Mouse (Mus musculus) G1E (cell line): ENCODE results near the gene Crygf.

Experiments used
- CTCF ChIP-seq: IDR thresholded peaks from 2 replicates; pipeline ENCODE4 v1.5.1; 2012; ENCODE audit warnings: low read depth, low read length, inconsistent platforms, mixed read lengths
- GATA1 ChIP-seq: IDR thresholded peaks from 2 replicates; pipeline ENCODE4 v1.6.1; 2012; ENCODE audit warnings: borderline replicate concordance, low read length, inconsistent platforms, mixed read lengths
- GATA2 ChIP-seq: IDR thresholded peaks from 2 replicates; pipeline ENCODE4 v1.6.1; 2012; ENCODE audit warnings: low read depth, low read length, inconsistent platforms, borderline replicate concordance
- POLR2AphosphoS5 ChIP-seq: IDR thresholded peaks from 2 replicates; pipeline ENCODE4 v1.6.1; 2012; ENCODE audit warnings: low read depth, low read length, inconsistent platforms; ENCODE audit not compliant: insufficient replicate concordance

DNA sequence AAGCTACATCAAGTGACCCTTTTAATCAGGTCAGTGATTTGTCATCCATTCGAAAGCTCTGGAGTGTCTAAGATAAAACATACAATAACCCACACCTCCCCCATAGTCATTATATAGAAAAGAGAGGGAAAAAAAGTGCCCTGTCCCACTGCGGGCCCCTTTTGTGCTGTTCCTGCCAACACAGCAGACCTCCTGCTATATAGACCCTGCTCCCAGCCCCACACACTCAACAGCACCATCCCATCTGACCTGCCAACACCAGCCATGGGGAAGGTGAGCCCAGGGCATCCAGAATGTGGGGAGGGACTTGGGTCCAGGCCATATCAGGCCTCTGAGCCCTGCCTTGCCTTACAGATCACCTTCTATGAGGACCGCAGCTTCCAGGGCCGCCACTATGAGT is at the start of gene Crygf:
- TF ChIP-seq CTCF (no peak), GATA2 (no peak), GATA1 (no peak), POLR2AphosphoS5 (no peak)
